Comparison of ENCODE assay signal across 9 mouse cellular contexts in genomic region chr9:90226081-90226741, GRCm38 (mm10). TPM values are rescaled to one million over a fixed set of nuclear protein-coding genes. Genes with fewer than 3 reads are reported as not detected.
A peak's percentile ranks its signal among the peaks of the same experiment; 100 is the strongest.
DNase-seq lines count a peak whose midpoint lies in the region; ATAC-seq and TF ChIP-seq lines count a peak whose summit lies in the region.
"Had no signal": no experiment of that assay in that cellular context is flagged by ENCODE, and none has a peak within 500 bp of the region (broad histone marks: within the 10 kb centered on the region; RNA-seq: fewer than 3 reads in every experiment).

No protein-coding gene starts in this region.

- 79% methylated on average over 21 of the region's 21 CpGs for WGBS in heart, embryonic 10.5 days
- 93% methylated on average over 21 of the region's 21 CpGs for WGBS in forebrain, embryonic 12.5 days

- no peaks in the 10 kb centered on the region for H3K9me3 ChIP-seq in heart, embryonic 10.5 days
- H3K9me3 ChIP-seq in forebrain, embryonic 12.5 days: no peaks in the 10 kb centered on the region
- H3K9me3 ChIP-seq: embryonic facial prominence, embryonic 13.5 days had no signal

- ATAC-seq in megakaryocyte, adult 5-6 weeks (ENCODE audit: poor library complexity, severe bottlenecking): peak; percentile 33
- no peak for ATAC-seq in forebrain, embryonic 12.5 days (ENCODE audit: low FRiP score)

- no peak overlapping the region; the same call in 1 of the 2 replicates for H3K4me3 ChIP-seq in layer of hippocampus, adult 2 months
- no peak overlapping the region for H3K4me3 ChIP-seq in heart, embryonic 10.5 days
- no peak overlapping the region for H3K4me3 ChIP-seq in forebrain, embryonic 12.5 days (replicated peaks)
- H3K4me3 ChIP-seq: embryonic facial prominence, embryonic 13.5 days had no signal

- no peak overlapping the region for H3K4me2 ChIP-seq in forebrain, embryonic 12.5 days
- H3K4me2 ChIP-seq: embryonic facial prominence, embryonic 13.5 days had no signal

- DNase-seq in layer of hippocampus, adult 2 months (ENCODE audit: low spot score in 2 of 2): peak in 1 of 2 experiments; percentile 30
- no peak for DNase-seq in layer of hippocampus, postnatal 14 days (ENCODE audit: low spot score in 2 of 2)
- DNase-seq in heart, embryonic 10.5 days (ENCODE audit: low spot score): no peak
- peak; percentile 49 for DNase-seq in kidney, postnatal 14 days
- DNase-seq in ovary, postnatal 14 days (ENCODE audit: low spot score): no peak
- no peak for DNase-seq in retina, embryonic 14.5 days (ENCODE audit: low spot score)

- TF ChIP-seq CTCF in layer of hippocampus, adult 2 months (conservative IDR thresholded peaks at IDR 0.05): no peak

- H3K9ac ChIP-seq in forebrain, embryonic 12.5 days: no peak overlapping the region
- H3K9ac ChIP-seq: embryonic facial prominence, embryonic 13.5 days had no signal

- H3K27ac ChIP-seq in layer of hippocampus, adult 2 months: peak overlapping the region; percentile 67
- H3K27ac ChIP-seq in heart, embryonic 10.5 days: peak overlapping the region; percentile 12; the same call in 1 of the 2 replicates
- no peak overlapping the region for H3K27ac ChIP-seq in forebrain, embryonic 12.5 days
- H3K27ac ChIP-seq: embryonic facial prominence, embryonic 13.5 days had no signal

- no peaks in the 10 kb centered on the region for H3K27me3 ChIP-seq in heart, embryonic 10.5 days (ENCODE audit: insufficient read depth, poor library complexity, severe bottlenecking)
- no peaks in the 10 kb centered on the region for H3K27me3 ChIP-seq in forebrain, embryonic 12.5 days
- H3K27me3 ChIP-seq: embryonic facial prominence, embryonic 13.5 days had no signal

- peaks cover 6% of the 10 kb centered on the region; the same call in 1 of the 2 replicates for H3K4me1 ChIP-seq in heart, embryonic 10.5 days
- H3K4me1 ChIP-seq in forebrain, embryonic 12.5 days: no peaks in the 10 kb centered on the region
- H3K4me1 ChIP-seq: embryonic facial prominence, embryonic 13.5 days had no signal

- H3K36me3 ChIP-seq in heart, embryonic 10.5 days: peaks cover 26% of the 10 kb centered on the region
- H3K36me3 ChIP-seq in forebrain, embryonic 12.5 days (replicated peaks): peaks cover 19% of the 10 kb centered on the region; the same call in 1 of the 2 replicates

RNA-seq across cellular contexts. Expression of gene Tbc1d2b, which starts 44.4 kb away (rescaled TPM):
- total RNA-seq in layer of hippocampus, adult 2 months (2021): 1 to 10 TPM; 9.5 to 9.7 TPM
- total RNA-seq in layer of hippocampus, postnatal 14 days (2021): 10 to 100 TPM in 1 of 2 experiments, 1 to 10 TPM in 1; 8.8 to 13.6 TPM
- 7.2 and 8.0 TPM in 2 replicates for polyA plus RNA-seq in heart, embryonic 10.5 days (2016; fragmentation: Nextera tagmentation; extraction: Ambion mirVana)
- 38.7 and 58.8 TPM in 2 replicates for total RNA-seq in megakaryocyte, adult 5-6 weeks (2015)
- total RNA-seq in megakaryocyte, adult 5-6 weeks (2017): 42.1 and 44.6 TPM in 2 replicates
- 9.6 and 10.6 TPM in 2 replicates for polyA plus RNA-seq in forebrain, embryonic 12.5 days (2016; fragmentation: Nextera tagmentation; extraction: Ambion mirVana)
